ENCODE assay signal across 12 mouse cellular contexts in the genomic region with DNA sequence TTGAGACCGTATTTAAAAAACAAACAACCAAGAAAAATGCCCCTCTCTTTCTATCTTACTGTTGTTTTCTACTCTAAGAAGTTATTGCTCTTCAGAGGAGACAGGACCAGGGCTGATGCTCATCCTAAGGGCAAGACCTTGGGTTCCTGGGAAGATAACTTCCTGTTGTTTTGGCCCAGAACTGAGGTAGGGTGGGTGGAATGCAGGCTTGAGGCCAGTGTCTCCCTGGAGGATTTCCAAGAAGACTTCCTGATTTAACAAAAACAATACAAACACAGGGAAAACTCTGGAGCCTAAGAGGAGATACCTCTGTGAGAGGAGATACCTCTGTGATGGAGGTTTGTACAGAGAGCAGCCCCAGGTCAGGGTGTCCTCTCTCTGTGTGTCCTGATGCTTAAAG. TPM values are rescaled to one million over a fixed set of nuclear protein-coding genes. Genes with fewer than 3 reads are reported as not detected.
DNase-seq lines count a peak whose midpoint lies in the region; ATAC-seq and TF ChIP-seq lines count a peak whose summit lies in the region.
"Had no signal": no experiment of that assay in that cellular context is flagged by ENCODE, and none has a peak within 500 bp of the region (broad histone marks: within the 10 kb centered on the region; RNA-seq: fewer than 3 reads in every experiment).

No protein-coding gene starts in this region.

- WGBS in embryonic facial prominence, embryonic 14.5 days, result 77% methylated on average over 1 of the region's 1 CpGs
- WGBS in embryonic facial prominence, embryonic 10.5 days, result 78% methylated on average over 1 of the region's 1 CpGs
- WGBS in lung, embryonic 16.5 days, result 64% methylated on average over 1 of the region's 1 CpGs
- 83% methylated on average over 1 of the region's 1 CpGs for WGBS in hindbrain, embryonic 16.5 days
- 72% methylated on average over 1 of the region's 1 CpGs for WGBS in liver, postnatal 0 days (ENCODE audit: insufficient replicate concordance)

- H3K9me3 ChIP-seq in embryonic facial prominence, embryonic 14.5 days (ENCODE audit: control insufficient read depth, low read length), result no peaks in the 10 kb centered on the region
- no peaks in the 10 kb centered on the region for H3K9me3 ChIP-seq in embryonic facial prominence, embryonic 10.5 days
- H3K9me3 ChIP-seq in lung, embryonic 16.5 days (ENCODE audit: control insufficient read depth, low read length), result no peaks in the 10 kb centered on the region
- H3K9me3 ChIP-seq in hindbrain, embryonic 16.5 days (ENCODE audit: control insufficient read depth, low read length), result no peaks in the 10 kb centered on the region
- no peaks in the 10 kb centered on the region for H3K9me3 ChIP-seq in liver, postnatal 0 days (ENCODE audit: low read length)
- H3K9me3 ChIP-seq: embryonic facial prominence, embryonic 13.5 days; hindbrain, embryonic 15.5 days had no signal

- intact Hi-C loops in heart, postnatal 25 days (cut with DNase I), result loop anchor here (2.0 to 5.0 kb wide), 3 partner anchors 107 to 149 kb away; no protein-coding TSS in a partner anchor

- no peaks in the 10 kb centered on the region for H3K36me3 ChIP-seq in embryonic facial prominence, embryonic 14.5 days (ENCODE audit: control insufficient read depth, insufficient read depth, low read length)
- no peaks in the 10 kb centered on the region for H3K36me3 ChIP-seq in embryonic facial prominence, embryonic 10.5 days (replicated peaks)
- H3K36me3 ChIP-seq in lung, embryonic 16.5 days (ENCODE audit: control insufficient read depth, insufficient read depth, low read length), result no peaks in the 10 kb centered on the region
- no peaks in the 10 kb centered on the region for H3K36me3 ChIP-seq in hindbrain, embryonic 16.5 days (ENCODE audit: control insufficient read depth, insufficient read depth, low read length)
- no peaks in the 10 kb centered on the region for H3K36me3 ChIP-seq in liver, postnatal 0 days (replicated peaks; ENCODE audit: insufficient read depth, low read length)
- H3K36me3 ChIP-seq: embryonic facial prominence, embryonic 13.5 days; hindbrain, embryonic 15.5 days had no signal

- ATAC-seq in embryonic facial prominence, embryonic 14.5 days (ENCODE audit: low read depth), result no peak
- peak; percentile 60 for ATAC-seq in lung, embryonic 16.5 days (ENCODE audit: low read depth)
- ATAC-seq in hindbrain, embryonic 16.5 days, result no peak
- no peak; the same call in 1 of the 2 replicates for ATAC-seq in liver, postnatal 0 days

- no peaks in the 10 kb centered on the region for H3K4me1 ChIP-seq in embryonic facial prominence, embryonic 14.5 days (ENCODE audit: control insufficient read depth, insufficient read depth, low read length)
- no peaks in the 10 kb centered on the region for H3K4me1 ChIP-seq in embryonic facial prominence, embryonic 10.5 days
- peaks cover 3% of the 10 kb centered on the region for H3K4me1 ChIP-seq in lung, embryonic 16.5 days (replicated peaks; ENCODE audit: control insufficient read depth, insufficient read depth, low read length)
- H3K4me1 ChIP-seq in hindbrain, embryonic 16.5 days (ENCODE audit: control insufficient read depth, insufficient read depth, low read depth, low read length), result no peaks in the 10 kb centered on the region
- peaks cover 5% of the 10 kb centered on the region for H3K4me1 ChIP-seq in liver, postnatal 0 days (ENCODE audit: insufficient read depth)
- H3K4me1 ChIP-seq: embryonic facial prominence, embryonic 13.5 days; hindbrain, embryonic 15.5 days had no signal

- no peak overlapping the region for H3K4me3 ChIP-seq in embryonic facial prominence, embryonic 14.5 days (ENCODE audit: low read depth, low read length)
- no peak overlapping the region for H3K4me3 ChIP-seq in embryonic facial prominence, embryonic 10.5 days
- no peak overlapping the region for H3K4me3 ChIP-seq in lung, embryonic 16.5 days (ENCODE audit: low read length)
- no peak overlapping the region for H3K4me3 ChIP-seq in hindbrain, embryonic 16.5 days (ENCODE audit: low read length)
- H3K4me3 ChIP-seq in liver, postnatal 0 days (ENCODE audit: low read depth, low read length), result no peak overlapping the region
- H3K4me3 ChIP-seq: embryonic facial prominence, embryonic 13.5 days; hindbrain, embryonic 15.5 days had no signal

- H3K9ac ChIP-seq in embryonic facial prominence, embryonic 14.5 days (ENCODE audit: low read depth, low read length), result no peak overlapping the region
- no peak overlapping the region for H3K9ac ChIP-seq in lung, embryonic 16.5 days (ENCODE audit: low read length)
- no peak overlapping the region for H3K9ac ChIP-seq in hindbrain, embryonic 16.5 days (ENCODE audit: low read depth, low read length)
- no peak overlapping the region for H3K9ac ChIP-seq in liver, postnatal 0 days (replicated peaks)
- H3K9ac ChIP-seq: embryonic facial prominence, embryonic 13.5 days; hindbrain, embryonic 15.5 days; liver, embryonic 14.5 days had no signal

- peak; percentile 13 for DNase-seq in embryonic facial prominence, embryonic 14.5 days (ENCODE audit: low spot score)
- DNase-seq in embryonic facial prominence, embryonic 10.5 days (ENCODE audit: low spot score), result no peak
- DNase-seq in adrenal gland, postnatal 14 days, result peak; percentile 44
- DNase-seq in heart, postnatal 25 days (ENCODE audit: low spot score), result peak; percentile 38
- DNase-seq in cerebellum, adult 18-20 months, result no peak
- DNase-seq in liver, postnatal 0 days, result no peak
- DNase-seq: layer of hippocampus, postnatal 36 days had no signal

- H3K4me2 ChIP-seq in embryonic facial prominence, embryonic 14.5 days (ENCODE audit: low read depth, low read length), result no peak overlapping the region
- H3K4me2 ChIP-seq in lung, embryonic 16.5 days (ENCODE audit: low read depth, low read length), result no peak overlapping the region
- no peak overlapping the region for H3K4me2 ChIP-seq in hindbrain, embryonic 16.5 days (ENCODE audit: low read length)
- no peak overlapping the region for H3K4me2 ChIP-seq in liver, postnatal 0 days (ENCODE audit: low read depth, low read length)
- H3K4me2 ChIP-seq: embryonic facial prominence, embryonic 13.5 days; hindbrain, embryonic 15.5 days had no signal

- no peak for TF ChIP-seq CTCF in liver, postnatal 0 days (IDR thresholded peaks at IDR 0.05; ENCODE audit: low read depth)

- H3K27me3 ChIP-seq in embryonic facial prominence, embryonic 14.5 days (replicated peaks; ENCODE audit: control insufficient read depth, insufficient read depth, low read length), result no peaks in the 10 kb centered on the region
- H3K27me3 ChIP-seq in embryonic facial prominence, embryonic 10.5 days (replicated peaks; ENCODE audit: low read depth, poor library complexity, severe bottlenecking), result no peaks in the 10 kb centered on the region
- H3K27me3 ChIP-seq in lung, embryonic 16.5 days (ENCODE audit: control insufficient read depth, insufficient read depth, low read depth, low read length), result no peaks in the 10 kb centered on the region
- H3K27me3 ChIP-seq in hindbrain, embryonic 16.5 days (replicated peaks; ENCODE audit: control insufficient read depth, insufficient read depth, low read length), result no peaks in the 10 kb centered on the region
- no peaks in the 10 kb centered on the region for H3K27me3 ChIP-seq in liver, postnatal 0 days (ENCODE audit: insufficient read depth, low read length)
- H3K27me3 ChIP-seq: embryonic facial prominence, embryonic 13.5 days; hindbrain, embryonic 15.5 days had no signal

- H3K27ac ChIP-seq in embryonic facial prominence, embryonic 14.5 days (replicated peaks; ENCODE audit: low read depth, low read length), result no peak overlapping the region
- no peak overlapping the region for H3K27ac ChIP-seq in embryonic facial prominence, embryonic 10.5 days (replicated peaks)
- no peak overlapping the region for H3K27ac ChIP-seq in lung, embryonic 16.5 days (ENCODE audit: low read length)
- H3K27ac ChIP-seq in hindbrain, embryonic 16.5 days (ENCODE audit: low read depth, low read length), result no peak overlapping the region
- H3K27ac ChIP-seq in liver, postnatal 0 days (ENCODE audit: low read depth), result no peak overlapping the region
- H3K27ac ChIP-seq: embryonic facial prominence, embryonic 13.5 days; hindbrain, embryonic 15.5 days; liver, embryonic 14.5 days had no signal

- no peak for TF ChIP-seq EP300 in liver, postnatal 0 days (IDR thresholded peaks at IDR 0.05; ENCODE audit: low read depth)

RNA-seq across cellular contexts. Expression of a gene that starts 35.0 kb away (rescaled TPM):
- 2.5 and 2.8 TPM in 2 replicates for polyA plus RNA-seq in embryonic facial prominence, embryonic 14.5 days (2014; fragmentation: Nextera tagmentation; extraction: Ambion mirVana)
- 0.67 and 1.0 TPM in 2 replicates for polyA plus RNA-seq in embryonic facial prominence, embryonic 10.5 days (2016; fragmentation: Nextera tagmentation; extraction: Ambion mirVana)
- total RNA-seq in adrenal gland, postnatal 14 days (2021), result 26.3 and 60.1 TPM in 2 replicates
- 1 to 10 TPM; 4.5 to 4.6 TPM for total RNA-seq in heart, postnatal 25 days (2021)
- polyA plus RNA-seq in lung, embryonic 16.5 days (2015; fragmentation: Nextera tagmentation; extraction: Ambion mirVana), result 1.8 and 2.1 TPM in 2 replicates
- polyA plus RNA-seq in hindbrain, embryonic 16.5 days (2015; fragmentation: Nextera tagmentation; extraction: Ambion mirVana), result 0.17 and 0.56 TPM in 2 replicates
- polyA plus RNA-seq in liver, postnatal 0 days (2015; fragmentation: Nextera tagmentation; extraction: Ambion mirVana), result 0.83 and 0.84 TPM in 2 replicates

RNA-seq across cellular contexts. Expression of a gene that starts 57.7 kb away (rescaled TPM):
- 65.8 and 76.2 TPM in 2 replicates for polyA plus RNA-seq in embryonic facial prominence, embryonic 14.5 days (2014; fragmentation: Nextera tagmentation; extraction: Ambion mirVana)
- 36.4 and 37.9 TPM in 2 replicates for polyA plus RNA-seq in embryonic facial prominence, embryonic 10.5 days (2016; fragmentation: Nextera tagmentation; extraction: Ambion mirVana)
- total RNA-seq in adrenal gland, postnatal 14 days (2021), result 93.6 and 93.9 TPM in 2 replicates
- total RNA-seq in heart, postnatal 25 days (2021), result 100 to 1,000 TPM; 126 to 132 TPM
- polyA plus RNA-seq in lung, embryonic 16.5 days (2015; fragmentation: Nextera tagmentation; extraction: Ambion mirVana), result 70.5 and 72.3 TPM in 2 replicates
- polyA plus RNA-seq in hindbrain, embryonic 16.5 days (2015; fragmentation: Nextera tagmentation; extraction: Ambion mirVana), result 14.8 and 20.6 TPM in 2 replicates
- polyA plus RNA-seq in liver, postnatal 0 days (2015; fragmentation: Nextera tagmentation; extraction: Ambion mirVana), result 9.3 and 11.6 TPM in 2 replicates

Comparison
In these comparisons a context has a peak if more than half of its experiments do, and no peak if none do; other contexts are left out.
1. DNase-seq: peak in embryonic facial prominence, embryonic 14.5 days (single experiment), adrenal gland, postnatal 14 days (single experiment) and heart, postnatal 25 days (single experiment); none in embryonic facial prominence, embryonic 10.5 days (single experiment), cerebellum, adult 18-20 months (0 of 2) and liver, postnatal 0 days (single experiment).